Mouse (Mus musculus) thymus, adult 2 months (tissue): ENCODE data around the gene Cox17.

Experiments used
- CTCF ChIP-seq: fragments of 200-500 bp; IDR thresholded peaks from 2 replicates; pipeline ENCODE4 v1.5.1; 2012; ENCODE audit warnings: mild to moderate bottlenecking, control low read depth, low read length, moderate library complexity, borderline replicate concordance; ENCODE audit not compliant: control insufficient read depth, poor library complexity, insufficient read depth; ENCODE audit errors: extremely low read depth
- POLR2A ChIP-seq: fragments of 200-500 bp; IDR thresholded peaks from 2 replicates; pipeline ENCODE4 v1.6.1; 2012; ENCODE audit warnings: mild to moderate bottlenecking, low read length, control low read depth, moderate library complexity; ENCODE audit not compliant: control insufficient read depth, poor library complexity, insufficient read depth; ENCODE audit errors: extremely low read depth

GRCm38 (mm10) chr16:38354185-38354913, 7.6 kb downstream of the Cox17 start:
- TF ChIP-seq POLR2A (no peak), CTCF (no peak)
